Mouse (Mus musculus) kidney, adult 2 months (tissue): Measurements from ENCODE around the gene Map3k20. TPM values are rescaled to one million over a fixed set of nuclear protein-coding genes. Genes with fewer than 3 reads are reported as not detected.

Source experiments
- DNase-seq: peaks from one replicate; pipeline ENCODE4 v3.0.0; 2021
- H3K27ac ChIP-seq: fragments of 200-500 bp; 2 replicates; pipeline ENCODE4 v1.5.1; 2012; ENCODE audit warnings: low read depth, low read length, control low read depth, inconsistent platforms; ENCODE audit not compliant: insufficient read depth
- H3K27me3 ChIP-seq: fragments of 200-500 bp; replicated peaks from 2 replicates; pipeline ENCODE4 v1.6.1; 2012; ENCODE audit warnings: mild to moderate bottlenecking, moderate library complexity, low read length, inconsistent platforms; ENCODE audit not compliant: control insufficient read depth, insufficient read depth
- H3K36me3 ChIP-seq: fragments of 200-500 bp; 2 replicates; pipeline ENCODE4 v1.6.1; 2012; ENCODE audit warnings: mild to moderate bottlenecking, moderate library complexity, low read length, inconsistent platforms; ENCODE audit not compliant: control insufficient read depth, insufficient read depth
- H3K4me1 ChIP-seq: fragments of 200-500 bp; 2 replicates; pipeline ENCODE4 v1.6.1; 2011; ENCODE audit warnings: low read length; ENCODE audit not compliant: control insufficient read depth, insufficient read depth
- H3K4me3 ChIP-seq: fragments of 200-500 bp; 2 replicates; pipeline ENCODE4 v1.5.1; 2011; ENCODE audit warnings: mild to moderate bottlenecking, low read depth, low read length, control low read depth; ENCODE audit not compliant: insufficient read depth
- CTCF ChIP-seq: fragments of 200-500 bp; conservative IDR thresholded peaks from 2 replicates; pipeline ENCODE4 v1.5.1; 2011; ENCODE audit warnings: low read depth, mild to moderate bottlenecking, control low read depth, low read length, moderate library complexity, mixed read lengths; ENCODE audit not compliant: insufficient read depth, insufficient read length
- POLR2A ChIP-seq: fragments of 200-500 bp; IDR thresholded peaks from one replicate; pipeline ENCODE4 v1.6.1; 2011; ENCODE audit warnings: low read depth, low read length, control low read depth
- WGBS: fragments of 180-500 bp; shearing (Covaris S2); methylation state at CpG from one replicate; pipeline ENCODE4 v1.1.7; 2018; 5-methylcytosine and 5-hydroxymethylcytosine counted together
- polyA plus RNA-seq: library from polyadenylated mRNA; depleted of rRNA; stranded (reverse); fragments of >200 nt; gene quantifications from 2 replicates; pipeline ENCODE4 v1.2.3, GENCODE M21; 2012

Map3k20 gene
- polyA plus RNA-seq, 1 experiment = 8.3 TPM

GRCm38 (mm10) chr2:72292573-72292972 lies 7.1 kb downstream of the Map3k20 start:
- no peaks in the 10 kb centered on the region for H3K27me3 ChIP-seq
- no peaks in the 10 kb centered on the region for H3K4me1 ChIP-seq
- TF ChIP-seq POLR2A = no peak
- no peak for TF ChIP-seq CTCF
- no peak overlapping the region for H3K27ac ChIP-seq
- H3K4me3 ChIP-seq = no peak overlapping the region
- H3K36me3 ChIP-seq = no peaks in the 10 kb centered on the region
- WGBS = 74% methylated on average over 8 of the region's 8 CpGs
- DNase-seq = no peak

GRCm38 (mm10) chr2:72294994-72295393 lies 9.6 kb downstream of the Map3k20 start:
- 95% methylated on average over 6 of the region's 6 CpGs for WGBS
- Histone ChIP-seq H3K4me1 (no peaks in the 10 kb centered on the region), H3K4me3 (no peak overlapping the region), H3K27ac (no peak overlapping the region), H3K36me3 (no peaks in the 10 kb centered on the region), H3K27me3 (no peaks in the 10 kb centered on the region)
- TF ChIP-seq CTCF (no peak), POLR2A (no peak)
- DNase-seq = no peak

DNA sequence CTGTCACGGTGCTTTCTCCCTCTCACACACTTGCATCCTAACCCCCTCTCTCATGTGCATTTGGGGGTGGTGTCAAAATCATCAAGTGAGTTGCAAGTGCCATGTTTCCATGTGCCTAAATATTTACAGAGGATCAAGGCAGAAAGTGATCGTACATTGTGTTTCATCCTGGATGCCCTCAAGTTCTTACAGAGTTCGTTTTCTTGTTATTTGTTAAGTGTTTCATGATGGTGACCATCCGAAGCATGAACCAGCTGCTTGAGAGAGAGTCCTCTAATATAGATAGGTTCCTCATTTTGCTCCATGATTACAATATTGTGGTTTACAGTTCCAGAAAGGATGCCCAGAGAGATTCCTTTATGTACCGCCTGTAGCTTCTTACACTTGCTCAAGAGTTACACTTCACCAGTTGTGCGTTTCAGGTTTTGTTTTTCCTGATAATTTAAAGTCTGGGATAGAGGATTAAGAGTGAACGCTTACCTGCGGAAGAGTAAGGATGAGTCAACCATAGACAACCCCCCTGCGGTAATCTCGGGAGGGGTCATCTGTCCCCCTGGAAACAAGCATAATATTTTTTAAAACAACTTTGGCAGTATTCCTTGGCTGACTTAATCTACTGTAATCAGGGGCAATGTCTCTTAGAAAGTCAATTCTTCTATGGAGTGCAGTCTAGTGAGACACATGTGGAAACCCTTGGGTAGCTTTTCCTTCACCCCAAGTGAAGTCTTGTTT lies 11.7 kb downstream of the Map3k20 start:
- 71% methylated on average over 10 of the region's 10 CpGs for WGBS
- H3K4me3 ChIP-seq = no peak overlapping the region

GRCm38 (mm10) chr2:72297716-72298082 lies 12.3 kb downstream of the Map3k20 start:
- H3K36me3 ChIP-seq = no peaks in the 10 kb centered on the region
- peak overlapping the region; percentile 12 for H3K4me3 ChIP-seq
- WGBS = 35% methylated on average over 10 of the region's 10 CpGs

More for the DNA sequence above, 11.7 kb downstream of the Map3k20 start:
- Histone ChIP-seq H3K4me1 (no peaks in the 10 kb centered on the region), H3K27me3 (no peaks in the 10 kb centered on the region), H3K36me3 (no peaks in the 10 kb centered on the region), H3K27ac (no peak overlapping the region)
- DNase-seq = no peak
- TF ChIP-seq POLR2A = no peak
- no peak for TF ChIP-seq CTCF

DNA sequence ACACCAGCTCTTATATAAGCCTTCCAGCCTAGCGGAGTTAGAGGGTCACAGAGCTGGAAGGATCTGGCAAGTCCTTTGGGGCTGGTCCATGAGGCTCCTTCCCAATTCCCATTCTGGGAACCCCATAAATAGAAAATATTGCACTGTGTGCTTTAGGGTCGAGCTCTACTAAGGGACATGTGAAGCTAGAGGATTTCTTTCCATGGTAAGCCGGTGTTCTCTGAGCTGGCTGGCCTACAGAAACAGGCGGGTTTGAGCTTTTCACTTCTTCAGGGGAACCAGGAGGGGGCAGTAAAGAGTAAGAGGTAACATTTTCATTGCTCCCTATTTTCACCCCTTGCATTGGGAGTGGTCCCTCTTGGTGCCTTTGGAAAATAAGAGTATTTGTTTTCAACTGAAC lies 13.0 kb downstream of the Map3k20 start:
- Histone ChIP-seq H3K4me1 (no peaks in the 10 kb centered on the region), H3K27me3 (no peaks in the 10 kb centered on the region), H3K36me3 (no peaks in the 10 kb centered on the region), H3K4me3 (0 out of 2 replicates have a peak overlapping the region, but pooled peaks have one; percentile 8), H3K27ac (0 out of 2 replicates have a peak overlapping the region, but pooled peaks have one; percentile 11)
- WGBS = 46% methylated on average over 4 of the region's 4 CpGs
- peak; percentile 50 for DNase-seq
- TF ChIP-seq POLR2A (no peak), CTCF (peak; percentile 68)

More at GRCm38 (mm10) chr2:72297716-72298082, 12.3 kb downstream of the Map3k20 start:
- no peaks in the 10 kb centered on the region for H3K4me1 ChIP-seq
- H3K27ac ChIP-seq = peak overlapping the region; percentile 11; the same call in 1 of the 2 replicates
- peak; percentile 60 for DNase-seq
- TF ChIP-seq CTCF (no peak), POLR2A (no peak)
- H3K27me3 ChIP-seq = no peaks in the 10 kb centered on the region

DNA sequence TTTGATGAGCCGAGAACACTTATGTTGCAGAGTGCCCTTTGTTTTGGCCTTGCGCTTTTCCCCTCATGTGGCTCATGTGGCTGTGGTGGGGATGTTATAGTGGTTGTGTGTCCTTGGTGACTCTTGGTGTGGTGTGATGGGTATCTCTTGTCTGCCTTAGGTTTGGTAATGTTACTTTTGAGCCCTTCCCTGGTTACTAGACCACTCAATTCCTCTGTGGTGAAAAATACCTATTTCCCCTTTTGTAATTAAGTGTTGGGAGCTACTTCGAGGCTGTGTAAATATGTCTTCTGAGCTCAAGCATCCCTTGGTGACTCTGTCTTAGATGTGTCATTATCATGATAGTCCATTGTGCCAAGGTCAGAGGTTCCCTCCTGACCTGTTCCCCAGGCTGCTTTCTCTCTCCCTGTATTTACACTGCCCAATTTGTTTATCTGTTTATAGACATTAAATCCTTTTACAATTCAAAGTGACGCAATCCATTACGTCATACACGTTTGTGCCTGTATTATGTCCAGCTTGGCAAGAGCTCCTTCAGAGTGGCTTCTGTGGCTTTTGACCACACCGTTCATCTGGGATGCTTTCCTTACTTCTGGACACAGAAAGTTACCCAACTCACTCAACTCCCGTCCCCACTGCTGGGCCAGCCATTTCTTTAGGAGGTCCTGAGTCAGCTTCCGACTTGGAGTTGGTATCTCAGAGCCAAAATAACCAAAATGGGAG lies 15.9 kb downstream of the Map3k20 start:
- no peaks in the 10 kb centered on the region for H3K36me3 ChIP-seq
- WGBS = 83% methylated on average over 9 of the region's 9 CpGs
- no peaks in the 10 kb centered on the region for H3K4me1 ChIP-seq
- DNase-seq = no peak
- TF ChIP-seq POLR2A (no peak), CTCF (no peak)
- no peak overlapping the region for H3K27ac ChIP-seq
- H3K4me3 ChIP-seq = no peak overlapping the region
- H3K27me3 ChIP-seq = no peaks in the 10 kb centered on the region

- Histone ChIP-seq H3K27ac (no peak overlapping the region), H3K4me3 (no peak overlapping the region), H3K36me3 (no peaks in the 10 kb centered on the region), H3K27me3 (no peaks in the 10 kb centered on the region), H3K4me1 (no peaks in the 10 kb centered on the region)
- no peak for TF ChIP-seq CTCF
- TF ChIP-seq POLR2A = no peak
- WGBS = 94% methylated on average over 7 of the region's 7 CpGs
- no peak for DNase-seq
Measured at GRCm38 (mm10) chr2:72305738-72306137, 20.3 kb downstream of the Map3k20 start.
